Mouse (Mus musculus): ENCODE data around the gene Gal3st1.

Gene Gal3st1

GRCm38 (mm10) chr11:4031961-4032360 lies 48.5 kb downstream of the Gal3st1 start:
- 56% methylated on average over 12 of the region's 12 CpGs for WGBS

- WGBS, result 76% methylated on average over 7 of the region's 7 CpGs
Measured at GRCm38 (mm10) chr11:4033471-4033870, 50.0 kb downstream of the Gal3st1 start.

- WGBS, result 94% methylated on average over 4 of the region's 4 CpGs
Measured at GRCm38 (mm10) chr11:4034169-4034568, 50.7 kb downstream of the Gal3st1 start.

GRCm38 (mm10) chr11:4035116-4035892 lies 51.9 kb downstream of the Gal3st1 start:
- whole genome bisulfite sequencing, result 73% methylated on average over 18 of the region's 18 CpGs

- 80% methylated on average over 6 of the region's 6 CpGs for whole genome bisulfite sequencing
Measured at GRCm38 (mm10) chr11:4035916-4036315, 52.5 kb downstream of the Gal3st1 start.

GRCm38 (mm10) chr11:4036365-4037084 lies 53.1 kb downstream of the Gal3st1 start:
- WGBS, result 67% methylated on average over 9 of the region's 9 CpGs

- WGBS, result 95% methylated on average over 4 of the region's 4 CpGs
Measured at GRCm38 (mm10) chr11:4039951-4040350, 56.5 kb downstream of the Gal3st1 start.

GRCm38 (mm10) chr11:4041123-4041625 lies 57.7 kb downstream of the Gal3st1 start:
- WGBS, result 87% methylated on average over 6 of the region's 6 CpGs

- WGBS, result 95% methylated on average over 7 of the region's 7 CpGs
Measured at GRCm38 (mm10) chr11:4043081-4043480, 59.6 kb downstream of the Gal3st1 start.

GRCm38 (mm10) chr11:4046526-4046925 lies 63.1 kb downstream of the Gal3st1 start:
- 57% methylated on average over 5 of the region's 5 CpGs for WGBS

- 80% methylated on average over 2 of the region's 2 CpGs for WGBS
Measured at GRCm38 (mm10) chr11:4047766-4048165, 64.3 kb downstream of the Gal3st1 start.

GRCm38 (mm10) chr11:4048438-4048837 lies 65.0 kb downstream of the Gal3st1 start:
- WGBS, result 88% methylated on average over 6 of the region's 6 CpGs
